Mouse (Mus musculus) midbrain, embryonic 12.5 days (tissue): ENCODE data around the gene Ccl2. TPM values are rescaled to one million over a fixed set of nuclear protein-coding genes. Genes with fewer than 3 reads are reported as not detected.

Source experiments
- ATAC-seq: fragments of 200-750 bp; cut with Nextera tagmentation; 2 replicates; pipeline ENCODE4 v1.8.0; 2017; ENCODE audit warnings: low read depth, moderate TSS enrichment, moderate library complexity; ENCODE audit not compliant: low FRiP score
- H3K27ac ChIP-seq: fragments of 300-500 bp; sonication (generic); replicated peaks from 2 replicates; pipeline ENCODE4 v1.5.1; 2016; ENCODE audit warnings: mild to moderate bottlenecking
- H3K27me3 ChIP-seq: fragments of 300-500 bp; sonication (generic); 2 replicates; pipeline ENCODE4 v1.6.1; 2016; ENCODE audit warnings: mild to moderate bottlenecking
- H3K36me3 ChIP-seq: fragments of 300-500 bp; sonication (generic); 2 replicates; pipeline ENCODE4 v1.6.1; 2016
- H3K4me1 ChIP-seq: fragments of 300-500 bp; sonication (generic); 2 replicates; pipeline ENCODE4 v1.6.1; 2016
- H3K4me2 ChIP-seq: fragments of 300-500 bp; sonication (generic); replicated peaks from 2 replicates; pipeline ENCODE4 v1.6.1; 2016; ENCODE audit warnings: mild to moderate bottlenecking, moderate library complexity
- H3K4me3 ChIP-seq: fragments of 300-500 bp; sonication (generic); 2 replicates; pipeline ENCODE4 v1.5.1; 2016; ENCODE audit warnings: mild to moderate bottlenecking
- H3K9ac ChIP-seq: fragments of 300-500 bp; sonication (generic); replicated peaks from 2 replicates; pipeline ENCODE4 v1.6.1; 2016; ENCODE audit warnings: mild to moderate bottlenecking, moderate library complexity
- H3K9me3 ChIP-seq: fragments of 300-500 bp; sonication (generic); 2 replicates; pipeline ENCODE4 v1.6.1; 2016; ENCODE audit warnings: mild to moderate bottlenecking
- WGBS: fragments of 180-500 bp; shearing (Covaris S2); methylation state at CpG from one replicate; pipeline ENCODE4 v1.1.7; 2016; 5-methylcytosine and 5-hydroxymethylcytosine counted together
- polyA plus RNA-seq: library from polyadenylated mRNA; unstranded; fragments of >200 nt; fragmentation: Nextera tagmentation; extraction: Ambion mirVana; gene quantifications from 2 replicates; pipeline ENCODE4 v1.2.1, GENCODE M21; 2016

Ccl2 gene
- polyA plus RNA-seq, 1 experiment from 2014 or later = 0.82 TPM

GRCm38 (mm10) chr11:82016181-82016780 lies 19.1 kb upstream of the Ccl2 start:
- Histone ChIP-seq H3K27me3 (no peaks in the 10 kb centered on the region), H3K4me3 (no peak overlapping the region), H3K36me3 (no peaks in the 10 kb centered on the region), H3K9ac (no peak overlapping the region), H3K9me3 (no peaks in the 10 kb centered on the region), H3K4me1 (no peaks in the 10 kb centered on the region; the same call in 1 of the 2 replicates), H3K27ac (no peak overlapping the region), H3K4me2 (no peak overlapping the region)
- WGBS = 86% methylated on average over 3 of the region's 3 CpGs
- ATAC-seq = no peak

GRCm38 (mm10) chr11:82019389-82019788 lies 16.0 kb upstream of the Ccl2 start:
- Histone ChIP-seq H3K27me3 (no peaks in the 10 kb centered on the region), H3K27ac (no peak overlapping the region), H3K36me3 (no peaks in the 10 kb centered on the region), H3K9ac (no peak overlapping the region), H3K9me3 (no peaks in the 10 kb centered on the region), H3K4me2 (no peak overlapping the region), H3K4me3 (no peak overlapping the region), H3K4me1 (no peaks in the 10 kb centered on the region; the same call in 1 of the 2 replicates)
- 65% methylated on average over 2 of the region's 2 CpGs for WGBS
- no peak for ATAC-seq

- Histone ChIP-seq H3K27ac (no peak overlapping the region), H3K4me3 (no peak overlapping the region), H3K4me1 (no peaks in the 10 kb centered on the region; the same call in 1 of the 2 replicates), H3K36me3 (no peaks in the 10 kb centered on the region), H3K9ac (no peak overlapping the region), H3K4me2 (no peak overlapping the region), H3K9me3 (no peaks in the 10 kb centered on the region), H3K27me3 (no peaks in the 10 kb centered on the region)
- ATAC-seq = no peak
These were observed 15.6 kb upstream of the Ccl2 start for GRCm38 (mm10) chr11:82019793-82020192.

- Histone ChIP-seq H3K36me3 (no peaks in the 10 kb centered on the region), H3K9ac (no peak overlapping the region), H3K4me3 (no peak overlapping the region), H3K4me1 (no peaks in the 10 kb centered on the region; the same call in 1 of the 2 replicates), H3K27me3 (no peaks in the 10 kb centered on the region), H3K4me2 (no peak overlapping the region), H3K27ac (no peak overlapping the region), H3K9me3 (no peaks in the 10 kb centered on the region)
- no peak for ATAC-seq
- 84% methylated on average over 3 of the region's 3 CpGs for WGBS
These were observed 14.0 kb upstream of the Ccl2 start for GRCm38 (mm10) chr11:82021406-82021805.

- no peak overlapping the region for H3K4me3 ChIP-seq
- H3K27me3 ChIP-seq = no peaks in the 10 kb centered on the region
These were observed 12.8 kb upstream of the Ccl2 start for GRCm38 (mm10) chr11:82022504-82023056.

GRCm38 (mm10) chr11:82023769-82024168 lies 11.6 kb upstream of the Ccl2 start:
- Histone ChIP-seq H3K27ac (no peak overlapping the region), H3K36me3 (no peaks in the 10 kb centered on the region), H3K9ac (no peak overlapping the region), H3K4me1 (no peaks in the 10 kb centered on the region; the same call in 1 of the 2 replicates), H3K4me2 (no peak overlapping the region), H3K27me3 (no peaks in the 10 kb centered on the region), H3K4me3 (no peak overlapping the region), H3K9me3 (no peaks in the 10 kb centered on the region)
- 87% methylated on average over 4 of the region's 4 CpGs for WGBS
- no peak for ATAC-seq

More at GRCm38 (mm10) chr11:82022504-82023056, 12.8 kb upstream of the Ccl2 start:
- Histone ChIP-seq H3K27ac (no peak overlapping the region), H3K36me3 (no peaks in the 10 kb centered on the region), H3K9me3 (no peaks in the 10 kb centered on the region), H3K4me2 (no peak overlapping the region), H3K4me1 (no peaks in the 10 kb centered on the region; the same call in 1 of the 2 replicates), H3K9ac (no peak overlapping the region)
- no peak for ATAC-seq
- WGBS = 87% methylated on average over 6 of the region's 6 CpGs

- 60% methylated on average over 2 of the region's 2 CpGs for WGBS
- no peaks in the 10 kb centered on the region for H3K4me1 ChIP-seq
- no peak for ATAC-seq
These were observed 5.2 kb upstream of the Ccl2 start for GRCm38 (mm10) chr11:82030171-82030570.

GRCm38 (mm10) chr11:82032136-82032535 lies 3.2 kb upstream of the Ccl2 start:
- no peak overlapping the region for H3K4me3 ChIP-seq
- no peaks in the 10 kb centered on the region for H3K27me3 ChIP-seq
- no peak for ATAC-seq

More at GRCm38 (mm10) chr11:82030171-82030570, 5.2 kb upstream of the Ccl2 start:
- H3K9ac ChIP-seq = no peak overlapping the region
- H3K9me3 ChIP-seq = no peaks in the 10 kb centered on the region
- no peaks in the 10 kb centered on the region for H3K27me3 ChIP-seq
- H3K36me3 ChIP-seq = no peaks in the 10 kb centered on the region
- no peak overlapping the region for H3K4me3 ChIP-seq
- H3K27ac ChIP-seq = no peak overlapping the region
- H3K4me2 ChIP-seq = no peak overlapping the region

GRCm38 (mm10) chr11:82032678-82033344 lies 2.6 kb upstream of the Ccl2 start:
- no peaks in the 10 kb centered on the region for H3K9me3 ChIP-seq
- H3K4me2 ChIP-seq = no peak overlapping the region
- WGBS = 51% methylated on average over 8 of the region's 8 CpGs
- H3K27me3 ChIP-seq = no peaks in the 10 kb centered on the region
- no peak overlapping the region for H3K9ac ChIP-seq
- H3K27ac ChIP-seq = no peak overlapping the region
- H3K4me3 ChIP-seq = no peak overlapping the region
- no peak for ATAC-seq
- H3K4me1 ChIP-seq = no peaks in the 10 kb centered on the region
- no peaks in the 10 kb centered on the region for H3K36me3 ChIP-seq

More at GRCm38 (mm10) chr11:82032136-82032535, 3.2 kb upstream of the Ccl2 start:
- Histone ChIP-seq H3K4me2 (no peak overlapping the region), H3K36me3 (no peaks in the 10 kb centered on the region), H3K9ac (no peak overlapping the region), H3K4me1 (no peaks in the 10 kb centered on the region), H3K27ac (no peak overlapping the region), H3K9me3 (no peaks in the 10 kb centered on the region)

GRCm38 (mm10) chr11:82034446-82034845 lies 925 bp upstream of the Ccl2 start:
- Histone ChIP-seq H3K27me3 (no peaks in the 10 kb centered on the region), H3K4me1 (no peaks in the 10 kb centered on the region), H3K9me3 (no peaks in the 10 kb centered on the region), H3K9ac (no peak overlapping the region), H3K4me3 (no peak overlapping the region), H3K36me3 (no peaks in the 10 kb centered on the region), H3K27ac (no peak overlapping the region), H3K4me2 (no peak overlapping the region)
- no peak for ATAC-seq
- 94% methylated on average over 7 of the region's 7 CpGs for WGBS

- Histone ChIP-seq H3K4me2 (no peak overlapping the region), H3K9ac (no peak overlapping the region), H3K27ac (no peak overlapping the region), H3K9me3 (no peaks in the 10 kb centered on the region), H3K36me3 (no peaks in the 10 kb centered on the region), H3K4me3 (no peak overlapping the region), H3K4me1 (no peaks in the 10 kb centered on the region), H3K27me3 (no peaks in the 10 kb centered on the region)
- WGBS = 85% methylated on average over 2 of the region's 2 CpGs
- ATAC-seq = no peak
These were observed 486 bp downstream of the Ccl2 start for GRCm38 (mm10) chr11:82035857-82036256.

- no peak within 1 kb of the TSS for H3K4me3 ChIP-seq
- no peaks in the 10 kb centered on the region for H3K4me1 ChIP-seq
- H3K27ac ChIP-seq = no peak within 1 kb of the TSS
- no peak within 1 kb of the TSS for H3K4me2 ChIP-seq
- H3K36me3 ChIP-seq = no peaks in the 10 kb centered on the region
- 59% methylated on average over 2 of the region's 2 CpGs for WGBS
- H3K9ac ChIP-seq = no peak within 1 kb of the TSS
- no peak for ATAC-seq
- H3K27me3 ChIP-seq = no peaks in the 10 kb centered on the region
- no peaks in the 10 kb centered on the region for H3K9me3 ChIP-seq
These were observed 3.2 kb downstream of the Ccl2 start, which contains the start of gene Gm17268 for GRCm38 (mm10) chr11:82038535-82038934. Gene Gm17268 (minus strand): TSS chr11:82038562.
